Mouse (Mus musculus): Measurements from ENCODE around the gene Memo1. TPM values are rescaled to one million over a fixed set of nuclear protein-coding genes. Genes with fewer than 3 reads are reported as not detected.
"Not testable (repeated sequence)": the region's sequence is repeated elsewhere in the genome, so short reads cannot be mapped to it uniquely, and the experiment has no call there.

The Memo1 gene
- 127 and 139 TPM in 2 replicates for polyA plus RNA-seq (2014; fragmentation: Nextera tagmentation; extraction: Ambion mirVana)

DNA sequence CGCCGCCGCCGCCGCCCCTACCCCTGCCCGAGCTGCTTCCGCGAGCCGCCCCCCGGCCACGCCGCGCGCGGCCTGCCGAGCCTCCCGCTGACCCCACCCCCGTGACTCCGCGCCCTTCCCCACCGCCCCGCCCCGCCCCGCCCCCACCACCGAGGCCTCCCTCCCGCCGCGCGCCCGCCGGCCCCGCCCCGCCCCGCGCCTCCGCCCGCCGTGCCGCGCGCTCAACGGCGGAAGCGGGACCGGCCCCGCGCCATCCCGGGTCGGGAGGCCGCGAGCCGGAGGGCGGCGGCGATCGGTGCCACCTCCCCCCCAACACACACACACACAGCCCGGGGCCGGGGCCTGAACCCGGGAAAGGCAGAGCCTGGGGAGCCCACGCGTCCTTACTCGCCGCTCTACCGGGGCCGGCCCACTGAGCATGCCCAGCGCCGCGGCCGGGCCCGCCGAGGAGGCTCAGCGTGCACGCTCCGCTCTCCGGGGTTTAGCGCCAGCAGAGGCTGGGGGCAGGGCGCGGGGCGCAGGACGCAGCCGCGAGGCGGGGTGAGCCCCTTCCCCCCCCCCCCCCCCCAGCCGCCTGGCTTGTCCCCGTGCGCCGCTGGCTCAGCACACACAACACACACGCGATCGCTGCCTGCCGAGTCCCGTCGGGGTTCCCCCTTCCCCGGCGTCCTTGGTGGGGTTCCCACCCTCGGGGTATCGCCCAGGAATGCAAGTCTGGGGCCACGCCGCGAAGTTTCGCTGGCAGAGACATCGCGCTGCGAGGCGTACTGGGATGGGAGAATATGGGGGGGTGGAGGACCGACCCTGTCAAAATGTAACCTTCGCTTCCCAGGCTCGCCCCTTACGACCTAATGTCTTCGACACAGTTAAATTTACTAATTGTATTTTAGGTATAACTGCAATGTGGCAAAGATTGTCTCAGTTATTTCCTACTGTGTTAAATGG is at the start of gene Memo1:
Memo1 (minus strand) TSS at position 496 of the 945 bp plus-strand sequence.
- DNase-seq (ENCODE audit: low spot score) (peak; percentile 90), ATAC-seq (replicated peaks; ENCODE audit: low FRiP score) (peak; percentile 81)
- Histone ChIP-seq H3K4me1 (replicated peaks; ENCODE audit: control insufficient read depth, insufficient read depth, low read length) (peaks cover 20% of the 10 kb centered on the region), H3K4me3 (ENCODE audit: low read depth, low read length) (peak within 1 kb of the TSS; percentile 90), H3K36me3 (ENCODE audit: control insufficient read depth, insufficient read depth, low read length) (peaks cover 7% of the 10 kb centered on the region), H3K27ac (ENCODE audit: low read depth, low read length) (peak within 1 kb of the TSS; percentile 97), H3K27me3 (replicated peaks; ENCODE audit: control insufficient read depth, insufficient read depth, low read length) (no peaks in the 10 kb centered on the region), H3K9me3 (ENCODE audit: control insufficient read depth, low read length) (no peaks in the 10 kb centered on the region), H3K9ac (ENCODE audit: low read depth, low read length) (peak within 1 kb of the TSS; percentile 96), H3K4me2 (peak within 1 kb of the TSS; percentile 89)
- whole genome bisulfite sequencing: under 1% methylated on average over 56 of the region's 110 CpGs

DNA sequence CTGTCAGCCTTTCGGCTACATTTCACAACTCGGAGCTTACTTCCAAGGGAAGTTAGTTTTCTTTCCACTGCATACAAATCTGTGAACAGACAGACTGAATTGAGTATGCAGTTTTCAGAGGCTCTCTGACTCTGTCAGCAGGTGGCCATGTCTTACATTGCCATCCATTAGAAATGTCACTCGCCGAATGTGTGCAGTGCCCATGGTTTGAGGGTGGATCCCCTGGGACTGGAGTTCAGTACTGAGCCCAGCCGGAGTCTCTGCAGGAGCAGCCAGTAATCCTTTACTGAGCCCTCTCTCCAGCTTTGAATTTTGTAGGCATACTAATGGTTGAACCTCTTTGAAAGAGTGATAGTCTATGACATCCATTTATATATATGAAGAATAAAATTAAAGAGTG is 45.8 kb upstream of the Memo1 start:
- H3K36me3 ChIP-seq (ENCODE audit: control insufficient read depth, insufficient read depth, low read length): peaks cover 5% of the 10 kb centered on the region; the same call in 1 of the 2 replicates
- no peak overlapping the region; the same call in 1 of the 2 replicates for H3K4me3 ChIP-seq (ENCODE audit: low read depth, low read length)
- ATAC-seq (replicated peaks; ENCODE audit: low FRiP score) (no peak), DNase-seq (ENCODE audit: low spot score) (no peak)
- WGBS: 76% methylated on average over 5 of the region's 5 CpGs
- peaks cover 23% of the 10 kb centered on the region for H3K4me1 ChIP-seq (replicated peaks; ENCODE audit: control insufficient read depth, insufficient read depth, low read length)
- no peak overlapping the region for H3K27ac ChIP-seq (ENCODE audit: low read depth, low read length)
- no peaks in the 10 kb centered on the region for H3K9me3 ChIP-seq (ENCODE audit: control insufficient read depth, low read length)
- no peaks in the 10 kb centered on the region for H3K27me3 ChIP-seq (replicated peaks; ENCODE audit: control insufficient read depth, insufficient read depth, low read length)
- H3K9ac ChIP-seq (ENCODE audit: low read depth, low read length): no peak overlapping the region
- H3K4me2 ChIP-seq: peak overlapping the region; percentile 87

DNA sequence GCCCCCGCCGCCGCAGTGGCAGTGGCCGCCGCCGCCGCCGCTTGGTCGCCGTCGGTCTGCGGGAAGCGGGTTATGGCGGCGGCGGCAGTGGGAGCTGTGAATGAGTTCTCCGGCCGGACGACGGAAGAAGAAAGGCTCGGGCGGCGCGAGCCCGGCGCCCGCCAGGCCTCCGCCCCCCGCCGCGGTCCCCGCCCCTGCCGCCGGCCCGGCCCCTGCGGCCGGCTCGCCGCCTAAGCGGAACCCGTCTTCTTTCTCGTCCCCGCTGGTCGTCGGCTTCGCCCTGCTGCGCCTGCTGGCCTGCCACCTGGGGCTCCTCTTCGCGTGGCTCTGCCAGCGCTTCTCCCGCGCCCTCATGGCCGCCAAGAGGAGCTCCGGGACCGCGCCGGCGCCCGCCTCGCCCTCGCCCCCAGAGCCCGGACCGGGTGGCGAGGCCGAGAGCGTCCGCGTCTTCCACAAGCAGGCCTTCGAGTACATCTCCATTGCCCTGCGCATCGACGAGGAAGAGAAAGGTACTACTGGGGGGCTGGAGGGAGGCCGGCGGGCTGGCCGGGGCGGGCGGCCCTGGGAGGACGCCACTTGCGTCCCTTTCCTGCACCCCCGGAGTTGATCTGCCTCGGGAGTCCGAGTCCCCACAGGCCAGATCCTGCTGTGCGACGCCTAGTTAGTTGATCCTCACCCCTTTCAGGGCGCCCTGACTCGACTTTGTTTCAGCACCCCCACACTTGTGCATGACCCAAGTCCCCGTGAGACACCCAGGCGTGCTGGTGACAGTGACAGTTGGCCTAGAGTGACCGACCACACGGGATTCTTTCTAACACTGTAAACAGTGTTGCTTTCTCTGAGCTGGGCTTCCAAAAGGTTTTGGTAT is 43.9 kb upstream of the Memo1 start, which contains the start of gene Spast:
Spast (plus strand) TSS at position 51 of the 868 bp plus-strand sequence.
- ATAC-seq (replicated peaks; ENCODE audit: low FRiP score): peak; percentile 86
- under 1% methylated on average over 81 of the region's 90 CpGs for WGBS
- Histone ChIP-seq H3K9me3 (ENCODE audit: control insufficient read depth, low read length) (no peaks in the 10 kb centered on the region), H3K4me2 (peak within 1 kb of the TSS; percentile 87), H3K36me3 (ENCODE audit: control insufficient read depth, insufficient read depth, low read length) (peaks cover 2% of the 10 kb centered on the region; the same call in 1 of the 2 replicates), H3K4me1 (replicated peaks; ENCODE audit: control insufficient read depth, insufficient read depth, low read length) (peaks cover 23% of the 10 kb centered on the region), H3K27ac (ENCODE audit: low read depth, low read length) (peak within 1 kb of the TSS; percentile 93), H3K27me3 (replicated peaks; ENCODE audit: control insufficient read depth, insufficient read depth, low read length) (no peaks in the 10 kb centered on the region), H3K4me3 (ENCODE audit: low read depth, low read length) (peak within 1 kb of the TSS; percentile 82), H3K9ac (ENCODE audit: low read depth, low read length) (peak within 1 kb of the TSS; percentile 84)
- DNase-seq (ENCODE audit: low spot score): peak; percentile 76

DNA sequence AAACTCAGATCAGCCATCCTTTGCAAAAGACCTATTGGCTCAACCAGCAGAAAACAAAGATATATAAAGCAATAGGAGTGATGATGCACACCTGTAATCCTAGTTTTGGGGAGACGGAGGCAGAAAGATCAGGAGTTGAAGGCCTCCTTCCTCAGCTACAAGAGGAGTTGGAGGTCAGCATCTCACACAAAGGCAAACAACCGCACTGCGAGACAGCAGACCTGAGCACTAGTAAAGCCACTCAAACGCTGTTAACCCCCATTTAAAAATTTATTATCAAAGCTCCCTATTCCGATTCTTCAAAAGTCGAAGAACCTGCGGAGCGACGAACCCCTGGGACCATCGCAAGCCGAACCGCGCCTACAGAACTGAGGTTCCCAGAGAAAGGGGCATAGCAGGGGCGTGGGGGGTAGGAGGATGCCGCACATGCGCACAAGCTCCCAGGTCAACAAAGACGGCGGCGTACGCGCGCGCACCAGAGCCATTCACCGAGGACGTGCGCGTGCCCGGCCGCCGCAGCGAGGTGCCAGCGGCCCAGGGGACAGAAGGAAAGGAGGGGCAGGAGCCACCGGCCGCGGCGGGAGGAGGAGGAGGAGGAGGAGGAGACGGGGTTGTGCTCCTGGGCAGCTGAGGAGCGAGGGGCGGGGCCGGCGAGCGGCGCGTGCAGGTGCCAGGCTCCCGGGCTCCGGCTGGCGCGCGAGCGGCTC is 43.1 kb upstream of the Memo1 start:
- Histone ChIP-seq H3K9me3 (ENCODE audit: control insufficient read depth, low read length) (no peaks in the 10 kb centered on the region), H3K36me3 (ENCODE audit: control insufficient read depth, insufficient read depth, low read length) (no peaks in the 10 kb centered on the region), H3K9ac (ENCODE audit: low read depth, low read length) (peak overlapping the region; percentile 84), H3K4me1 (replicated peaks; ENCODE audit: control insufficient read depth, insufficient read depth, low read length) (peaks cover 23% of the 10 kb centered on the region), H3K4me3 (ENCODE audit: low read depth, low read length) (peak overlapping the region; percentile 82), H3K27ac (ENCODE audit: low read depth, low read length) (peak overlapping the region; percentile 93), H3K27me3 (replicated peaks; ENCODE audit: control insufficient read depth, insufficient read depth, low read length) (no peaks in the 10 kb centered on the region), H3K4me2 (peak overlapping the region; percentile 87)
- DNase-seq (ENCODE audit: low spot score): peak; percentile 95
- under 1% methylated on average over 43 of the region's 50 CpGs for WGBS
- ATAC-seq (replicated peaks; ENCODE audit: low FRiP score): peak; percentile 97

DNA sequence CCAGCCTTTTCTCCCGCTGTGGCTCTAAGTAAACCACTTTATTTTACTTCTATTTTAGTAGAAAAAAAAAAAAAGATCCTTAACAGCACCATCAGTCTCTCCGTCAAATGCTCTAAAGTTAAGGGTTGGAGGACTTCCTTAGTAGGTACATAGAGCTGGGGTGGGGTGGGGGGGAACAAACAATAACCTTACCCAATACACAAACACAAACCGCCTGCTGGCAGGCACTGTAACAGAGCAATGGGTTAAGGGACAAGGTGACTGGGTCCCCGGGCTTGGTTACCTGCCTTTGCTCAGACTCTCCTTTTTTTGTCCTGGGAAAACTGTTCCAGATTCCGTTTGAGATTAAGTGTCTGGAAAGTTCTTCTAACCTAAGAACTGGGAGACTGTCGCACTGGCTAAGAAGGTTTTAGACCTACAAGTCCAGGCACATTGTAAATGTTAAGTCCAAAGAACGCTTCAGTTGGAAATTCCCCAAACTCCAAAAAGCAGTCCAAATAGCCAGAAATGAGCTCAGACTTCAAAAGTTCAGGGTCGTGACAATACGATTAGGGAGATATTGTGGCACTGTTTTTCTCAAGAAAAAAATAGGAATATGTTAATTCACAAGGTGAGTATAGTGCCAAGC is 35.8 kb upstream of the Memo1 start:
- ATAC-seq (replicated peaks; ENCODE audit: low FRiP score) (no peak), DNase-seq (ENCODE audit: low spot score) (no peak)
- Histone ChIP-seq H3K4me2 (no peak overlapping the region), H3K4me1 (replicated peaks; ENCODE audit: control insufficient read depth, insufficient read depth, low read length) (no peaks in the 10 kb centered on the region), H3K4me3 (ENCODE audit: low read depth, low read length) (no peak overlapping the region), H3K27ac (ENCODE audit: low read depth, low read length) (no peak overlapping the region), H3K36me3 (ENCODE audit: control insufficient read depth, insufficient read depth, low read length) (no peaks in the 10 kb centered on the region), H3K27me3 (replicated peaks; ENCODE audit: control insufficient read depth, insufficient read depth, low read length) (no peaks in the 10 kb centered on the region), H3K9ac (ENCODE audit: low read depth, low read length) (no peak overlapping the region), H3K9me3 (ENCODE audit: control insufficient read depth, low read length) (no peaks in the 10 kb centered on the region)
- 67% methylated on average over 9 of the region's 9 CpGs for WGBS

DNA sequence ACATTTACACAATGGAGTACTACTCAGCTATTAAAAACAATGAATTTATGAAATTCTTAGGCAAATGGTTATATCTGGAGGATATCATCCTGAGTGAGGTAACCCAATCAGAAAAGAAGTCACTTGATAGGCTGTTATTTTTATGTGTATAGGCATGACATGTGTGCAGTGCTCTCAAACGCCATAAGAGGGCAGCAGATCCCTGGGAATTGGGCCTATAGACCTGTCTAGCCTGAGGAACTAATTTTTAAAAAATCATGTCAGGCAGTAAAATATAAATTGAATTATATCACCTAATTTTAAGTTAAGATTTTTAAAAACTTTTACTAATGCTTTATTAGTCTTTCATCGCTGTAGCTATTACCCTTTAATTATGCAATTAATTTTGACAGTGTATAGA is 32.8 kb upstream of the Memo1 start:
- not testable (repeated sequence) for H3K36me3 ChIP-seq (ENCODE audit: control insufficient read depth, insufficient read depth, low read length); H3K4me2 ChIP-seq; DNase-seq (ENCODE audit: low spot score); H3K4me3 ChIP-seq (ENCODE audit: low read depth, low read length); H3K27me3 ChIP-seq (replicated peaks; ENCODE audit: control insufficient read depth, insufficient read depth, low read length); H3K9ac ChIP-seq (ENCODE audit: low read depth, low read length); H3K9me3 ChIP-seq (ENCODE audit: control insufficient read depth, low read length); H3K4me1 ChIP-seq (replicated peaks; ENCODE audit: control insufficient read depth, insufficient read depth, low read length); H3K27ac ChIP-seq (ENCODE audit: low read depth, low read length)
- ATAC-seq (replicated peaks; ENCODE audit: low FRiP score): peak; percentile 72; the same call in 1 of the 2 replicates
- WGBS: 36% methylated on average over 2 of the region's 2 CpGs

DNA sequence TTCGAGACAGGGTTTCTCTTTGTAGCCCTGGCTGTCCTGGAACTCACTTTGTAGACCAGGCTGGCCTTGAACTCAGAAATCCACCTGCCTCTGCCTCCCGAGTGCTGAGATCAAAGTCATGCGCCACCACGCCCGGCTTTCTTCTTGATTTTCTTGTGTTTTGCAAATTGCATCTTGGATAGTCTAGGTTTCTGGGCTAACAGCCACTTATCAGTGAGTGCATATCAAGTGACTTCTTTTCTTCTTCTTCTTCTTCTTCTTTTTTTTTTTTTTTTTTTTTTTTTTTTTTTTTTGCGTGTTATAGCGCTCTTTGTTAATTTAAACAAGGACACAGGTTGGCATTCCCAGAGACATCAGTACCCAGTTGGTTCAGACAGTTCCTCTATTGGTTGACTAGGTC is 31.9 kb upstream of the Memo1 start:
- ATAC-seq (replicated peaks; ENCODE audit: low FRiP score); H3K27me3 ChIP-seq (replicated peaks; ENCODE audit: control insufficient read depth, insufficient read depth, low read length); H3K9me3 ChIP-seq (ENCODE audit: control insufficient read depth, low read length); DNase-seq (ENCODE audit: low spot score); H3K4me3 ChIP-seq (ENCODE audit: low read depth, low read length); H3K27ac ChIP-seq (ENCODE audit: low read depth, low read length); H3K4me2 ChIP-seq; H3K9ac ChIP-seq (ENCODE audit: low read depth, low read length); H3K4me1 ChIP-seq (replicated peaks; ENCODE audit: control insufficient read depth, insufficient read depth, low read length); H3K36me3 ChIP-seq (ENCODE audit: control insufficient read depth, insufficient read depth, low read length): not testable (repeated sequence)
- 76% methylated on average over 7 of the region's 7 CpGs for WGBS

DNA sequence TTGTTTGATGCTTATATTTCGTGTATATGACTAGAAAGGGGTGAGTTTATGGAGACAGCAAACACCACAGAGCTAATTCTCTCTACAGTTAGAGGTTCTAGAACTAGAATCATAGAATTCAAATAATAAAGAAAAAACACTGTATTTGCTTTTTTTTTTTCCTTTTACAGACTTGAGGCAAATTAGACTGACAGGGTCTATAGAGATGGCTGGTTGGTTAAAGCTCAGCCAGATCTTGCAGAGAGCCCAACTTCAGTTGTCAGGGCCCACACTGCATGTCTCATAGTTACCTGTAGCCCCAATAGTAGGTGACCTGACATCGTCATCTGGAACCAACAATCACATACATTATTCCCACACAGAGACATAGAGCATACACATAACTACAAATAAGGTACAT is 28.5 kb upstream of the Memo1 start, which contains the start of gene Dpy30:
Dpy30 (minus strand) TSS at position 101 of the 400 bp plus-strand sequence.
- Histone ChIP-seq H3K27me3 (replicated peaks; ENCODE audit: control insufficient read depth, insufficient read depth, low read length) (no peaks in the 10 kb centered on the region), H3K9ac (ENCODE audit: low read depth, low read length) (no peak within 1 kb of the TSS), H3K9me3 (ENCODE audit: control insufficient read depth, low read length) (no peaks in the 10 kb centered on the region), H3K4me2 (no peak within 1 kb of the TSS), H3K4me1 (replicated peaks; ENCODE audit: control insufficient read depth, insufficient read depth, low read length) (no peaks in the 10 kb centered on the region), H3K4me3 (ENCODE audit: low read depth, low read length) (no peak within 1 kb of the TSS), H3K36me3 (ENCODE audit: control insufficient read depth, insufficient read depth, low read length) (no peaks in the 10 kb centered on the region), H3K27ac (ENCODE audit: low read depth, low read length) (no peak within 1 kb of the TSS)
- DNase-seq (ENCODE audit: low spot score): no peak
- 83% methylated on average over 2 of the region's 2 CpGs for WGBS
- no peak for ATAC-seq (replicated peaks; ENCODE audit: low FRiP score)

Measured in liver, embryonic 11.5 days (tissue).